Mouse (Mus musculus) thymus, adult 2 months (tissue): ENCODE measurements around the gene Cdkl3.
"Not testable (repeated sequence)": the region's sequence is repeated elsewhere in the genome, so short reads cannot be mapped to it uniquely, and the experiment has no call there.

ENCODE experiments used
- CTCF ChIP-seq: fragments of 200-500 bp; IDR thresholded peaks from 2 replicates; pipeline ENCODE4 v1.5.1; 2012; ENCODE audit warnings: mild to moderate bottlenecking, control low read depth, low read length, moderate library complexity, borderline replicate concordance; ENCODE audit not compliant: control insufficient read depth, poor library complexity, insufficient read depth; ENCODE audit errors: extremely low read depth
- POLR2A ChIP-seq: fragments of 200-500 bp; IDR thresholded peaks from 2 replicates; pipeline ENCODE4 v1.6.1; 2012; ENCODE audit warnings: mild to moderate bottlenecking, low read length, control low read depth, moderate library complexity; ENCODE audit not compliant: control insufficient read depth, poor library complexity, insufficient read depth; ENCODE audit errors: extremely low read depth

- TF ChIP-seq CTCF, POLR2A: not testable (repeated sequence)
Measured at GRCm38 (mm10) chr11:52120415-52120814, 116.4 kb downstream of the Cdkl3 start.
